Mouse (Mus musculus) neural tube, embryonic 12.5 days (tissue): ENCODE results near the gene Ppia. TPM values are rescaled to one million over a fixed set of nuclear protein-coding genes. Genes with fewer than 3 reads are reported as not detected.
A peak's percentile ranks its signal among the peaks of the same experiment; 100 is the strongest.
"Not testable (repeated sequence)": the region's sequence is repeated elsewhere in the genome, so short reads cannot be mapped to it uniquely, and the experiment has no call there.

Source experiments
- ATAC-seq: fragments of 200-750 bp; cut with Nextera tagmentation; 2 replicates; pipeline ENCODE4 v1.8.0; 2017; ENCODE audit warnings: low read depth, mild to moderate bottlenecking, moderate TSS enrichment, moderate library complexity; ENCODE audit not compliant: low FRiP score
- H3K27ac ChIP-seq: fragments of 300-500 bp; sonication (generic); 2 replicates; pipeline ENCODE4 v1.5.1; 2016
- H3K27me3 ChIP-seq: fragments of 300-500 bp; sonication (generic); replicated peaks from 2 replicates; pipeline ENCODE4 v1.6.1; 2016; ENCODE audit warnings: mild to moderate bottlenecking
- H3K36me3 ChIP-seq: fragments of 300-500 bp; sonication (generic); 2 replicates; pipeline ENCODE4 v1.6.1; 2016; ENCODE audit warnings: mild to moderate bottlenecking
- H3K4me1 ChIP-seq: fragments of 300-500 bp; sonication (generic); 2 replicates; pipeline ENCODE4 v1.6.1; 2016
- H3K4me2 ChIP-seq: fragments of 300-500 bp; sonication (generic); replicated peaks from 2 replicates; pipeline ENCODE4 v1.6.1; 2016; ENCODE audit warnings: mild to moderate bottlenecking
- H3K4me3 ChIP-seq: fragments of 300-500 bp; sonication (generic); 2 replicates; pipeline ENCODE4 v1.5.1; 2016
- H3K9ac ChIP-seq: fragments of 300-500 bp; sonication (generic); 2 replicates; pipeline ENCODE4 v1.6.1; 2016; ENCODE audit warnings: mild to moderate bottlenecking
- H3K9me3 ChIP-seq: fragments of 300-500 bp; sonication (generic); 2 replicates; pipeline ENCODE4 v1.6.1; 2016; ENCODE audit warnings: mild to moderate bottlenecking
- WGBS: fragments of 180-500 bp; shearing (Covaris S2); methylation state at CpG from one replicate; pipeline ENCODE4 v1.1.7; 2016; 5-methylcytosine and 5-hydroxymethylcytosine counted together
- polyA plus RNA-seq: library from polyadenylated mRNA; unstranded; fragments of >200 nt; fragmentation: Nextera tagmentation; extraction: Ambion mirVana; gene quantifications from 2 replicates; pipeline ENCODE4 v1.2.1, GENCODE M21; 2016

Gene Ppia
- polyA plus RNA-seq, 1 experiment from 2014 or later = 4,309 TPM

- Histone ChIP-seq H3K36me3 (peaks cover 46% of the 10 kb centered on the region), H3K4me1 (peaks cover 20% of the 10 kb centered on the region)
- not testable (repeated sequence) for H3K4me2 ChIP-seq, H3K9me3 ChIP-seq, H3K27me3 ChIP-seq, ATAC-seq, H3K27ac ChIP-seq, H3K9ac ChIP-seq, H3K4me3 ChIP-seq
- WGBS = 70% methylated on average over 4 of the region's 4 CpGs
These were observed 3.9 kb downstream of the Ppia start for GRCm38 (mm10) chr11:6419156-6419555.

GRCm38 (mm10) chr11:6420283-6420703 lies 5.0 kb downstream of the Ppia start:
- H3K27ac ChIP-seq = no peak overlapping the region
- H3K9me3 ChIP-seq = no peaks in the 10 kb centered on the region
- no peak for ATAC-seq
- peaks cover 13% of the 10 kb centered on the region for H3K4me1 ChIP-seq
- H3K4me2 ChIP-seq = no peak overlapping the region
- H3K4me3 ChIP-seq = no peak overlapping the region
- H3K9ac ChIP-seq = no peak overlapping the region
- H3K36me3 ChIP-seq = peaks cover 53% of the 10 kb centered on the region
- H3K27me3 ChIP-seq = no peaks in the 10 kb centered on the region
- WGBS = 29% methylated on average over 1 of the region's 1 CpGs

- H3K27me3 ChIP-seq = no peaks in the 10 kb centered on the region
- no peak overlapping the region for H3K27ac ChIP-seq
- peaks cover 56% of the 10 kb centered on the region for H3K36me3 ChIP-seq
- no peak overlapping the region for H3K9ac ChIP-seq
- no peak overlapping the region for H3K4me3 ChIP-seq
- H3K4me2 ChIP-seq = no peak overlapping the region
- ATAC-seq = no peak
- H3K4me1 ChIP-seq = peaks cover 12% of the 10 kb centered on the region
- WGBS = 77% methylated on average over 2 of the region's 2 CpGs
- no peaks in the 10 kb centered on the region for H3K9me3 ChIP-seq
These were observed 5.6 kb downstream of the Ppia start for GRCm38 (mm10) chr11:6420722-6421350.

- Histone ChIP-seq H3K27ac (no peak overlapping the region), H3K36me3 (peaks cover 91% of the 10 kb centered on the region), H3K4me2 (no peak overlapping the region), H3K4me3 (no peak overlapping the region), H3K9me3 (no peaks in the 10 kb centered on the region), H3K4me1 (no peaks in the 10 kb centered on the region), H3K27me3 (no peaks in the 10 kb centered on the region), H3K9ac (no peak overlapping the region)
- ATAC-seq = no peak
- WGBS = 93% methylated on average over 7 of the region's 7 CpGs
These were observed 14.9 kb downstream of the Ppia start for GRCm38 (mm10) chr11:6430186-6430585.

- Histone ChIP-seq H3K4me3 (no peak overlapping the region), H3K36me3 (peaks cover 69% of the 10 kb centered on the region), H3K27me3 (no peaks in the 10 kb centered on the region), H3K4me2 (no peak overlapping the region), H3K9me3 (no peaks in the 10 kb centered on the region), H3K4me1 (no peaks in the 10 kb centered on the region), H3K9ac (no peak overlapping the region), H3K27ac (no peak overlapping the region)
- 0 out of 2 replicates have a peak, but pooled peaks have one; percentile 56 for ATAC-seq
- WGBS = 70% methylated on average over 8 of the region's 8 CpGs
These were observed 21.2 kb downstream of the Ppia start for GRCm38 (mm10) chr11:6436442-6436841.

GRCm38 (mm10) chr11:6437667-6438066 lies 22.4 kb downstream of the Ppia start:
- 97% methylated on average over 2 of the region's 2 CpGs for WGBS
- Histone ChIP-seq H3K27me3 (no peaks in the 10 kb centered on the region), H3K27ac (no peak overlapping the region), H3K9me3 (no peaks in the 10 kb centered on the region), H3K9ac (no peak overlapping the region), H3K4me3 (no peak overlapping the region), H3K36me3 (peaks cover 57% of the 10 kb centered on the region), H3K4me1 (no peaks in the 10 kb centered on the region), H3K4me2 (no peak overlapping the region)
- ATAC-seq = no peak

- Histone ChIP-seq H3K27me3 (no peaks in the 10 kb centered on the region), H3K4me3 (no peak overlapping the region), H3K4me2 (no peak overlapping the region), H3K4me1 (peaks cover 7% of the 10 kb centered on the region), H3K9me3 (no peaks in the 10 kb centered on the region), H3K36me3 (peaks cover 32% of the 10 kb centered on the region), H3K9ac (no peak overlapping the region), H3K27ac (no peak overlapping the region)
- WGBS = 92% methylated on average over 4 of the region's 4 CpGs
- ATAC-seq = no peak
These were observed 24.9 kb downstream of the Ppia start for GRCm38 (mm10) chr11:6440171-6440570.

- no peaks in the 10 kb centered on the region for H3K9me3 ChIP-seq
- H3K36me3 ChIP-seq = peaks cover 12% of the 10 kb centered on the region
- H3K27me3 ChIP-seq = no peaks in the 10 kb centered on the region
- H3K27ac ChIP-seq = no peak overlapping the region
- H3K4me1 ChIP-seq = peaks cover 7% of the 10 kb centered on the region
- 99% methylated on average over 4 of the region's 4 CpGs for WGBS
- peak overlapping the region; percentile 61; the same call in 1 of the 2 replicates for H3K4me2 ChIP-seq
- ATAC-seq = no peak
- H3K4me3 ChIP-seq = no peak overlapping the region
- H3K9ac ChIP-seq = no peak overlapping the region
These were observed 27.3 kb downstream of the Ppia start for GRCm38 (mm10) chr11:6442566-6442965.

- H3K4me2 ChIP-seq = peak overlapping the region; percentile 61
- H3K9ac ChIP-seq = peak overlapping the region; percentile 83
- ATAC-seq = no peak
- no peaks in the 10 kb centered on the region for H3K9me3 ChIP-seq
- peaks cover 7% of the 10 kb centered on the region for H3K4me1 ChIP-seq
- WGBS = 56% methylated on average over 4 of the region's 4 CpGs
- peaks cover 8% of the 10 kb centered on the region; the same call in 1 of the 2 replicates for H3K36me3 ChIP-seq
- no peak overlapping the region for H3K27ac ChIP-seq
- H3K27me3 ChIP-seq = no peaks in the 10 kb centered on the region
- peak overlapping the region; percentile 74 for H3K4me3 ChIP-seq
These were observed 27.9 kb downstream of the Ppia start for GRCm38 (mm10) chr11:6443102-6443501.

GRCm38 (mm10) chr11:6443727-6444076 lies 28.5 kb downstream of the Ppia start:
- peak overlapping the region; percentile 74 for H3K4me3 ChIP-seq
- peaks cover 7% of the 10 kb centered on the region for H3K4me1 ChIP-seq
- peak overlapping the region; percentile 90 for H3K27ac ChIP-seq
- 1% methylated on average over 10 of the region's 10 CpGs for WGBS
- H3K9ac ChIP-seq = peak overlapping the region; percentile 83
- H3K27me3 ChIP-seq = no peaks in the 10 kb centered on the region
- peak overlapping the region; percentile 61 for H3K4me2 ChIP-seq
- H3K36me3 ChIP-seq = 0 out of 2 replicates have a peak, but pooled peaks cover 3% of the 10 kb centered on the region
- H3K9me3 ChIP-seq = no peaks in the 10 kb centered on the region
- ATAC-seq = no peak

GRCm38 (mm10) chr11:6444077-6444853 lies 29.0 kb downstream of the Ppia start, which contains the start of gene H2afv:
H2afv (minus strand) TSS chr11:6444443.
- peaks cover 7% of the 10 kb centered on the region for H3K4me1 ChIP-seq
- ATAC-seq = peak; percentile 99
- 0 out of 2 replicates have a peak, but pooled peaks cover 3% of the 10 kb centered on the region for H3K36me3 ChIP-seq
- peak within 1 kb of the TSS; percentile 61 for H3K4me2 ChIP-seq
- H3K4me3 ChIP-seq = peak within 1 kb of the TSS; percentile 74
- under 1% methylated on average over 80 of the region's 80 CpGs for WGBS
- no peaks in the 10 kb centered on the region for H3K27me3 ChIP-seq
- peak within 1 kb of the TSS; percentile 90 for H3K27ac ChIP-seq
- H3K9me3 ChIP-seq = no peaks in the 10 kb centered on the region
- peak within 1 kb of the TSS; percentile 83 for H3K9ac ChIP-seq

- Histone ChIP-seq H3K27ac (no peak overlapping the region), H3K4me2 (no peak overlapping the region), H3K4me1 (peaks cover 7% of the 10 kb centered on the region), H3K9ac (no peak overlapping the region), H3K27me3 (no peaks in the 10 kb centered on the region), H3K9me3 (no peaks in the 10 kb centered on the region), H3K36me3 (0 out of 2 replicates have a peak, but pooled peaks cover 3% of the 10 kb centered on the region), H3K4me3 (no peak overlapping the region)
- 80% methylated on average over 4 of the region's 4 CpGs for WGBS
- ATAC-seq = no peak
These were observed 30.2 kb downstream of the Ppia start for GRCm38 (mm10) chr11:6445441-6445840.
